Comparison of ENCODE assay signal across 26 mouse cellular contexts in genomic region chr14:51203115-51203514, GRCm38 (mm10). TPM values are rescaled to one million over a fixed set of nuclear protein-coding genes. Genes with fewer than 3 reads are reported as not detected.
DNase-seq lines count a peak whose midpoint lies in the region; TF ChIP-seq lines count a peak whose summit lies in the region.
"Had no signal": no experiment of that assay in that cellular context is flagged by ENCODE, and none has a peak within 500 bp of the region (broad histone marks: within the 10 kb centered on the region; RNA-seq: fewer than 3 reads in every experiment).

TSS of gene Ear14 (plus strand) at chr14:51203391.

- DNase-seq in gastrocnemius, adult 2 months = no peak
- DNase-seq in gastrocnemius, adult 18-20 months (ENCODE audit: low spot score) = no peak
- peak; percentile 13 to 78 for DNase-seq in layer of hippocampus, adult 18-20 months (ENCODE audit: low spot score in 2 of 2)
- peak; percentile 20 for DNase-seq in layer of hippocampus, adult 9-10 months (ENCODE audit: low spot score)
- DNase-seq in telencephalon, adult 2 months (ENCODE audit: low read depth, low spot score) = peak; percentile 6
- no peak for DNase-seq in thymus, adult 18-20 months
- DNase-seq in T-cell, adult 2 months (ENCODE audit: low spot score) = no peak
- DNase-seq: adrenal gland, adult 8-10 months; adrenal gland, postnatal 25 days; B cell, adult 2 months; cerebellum, adult 11 months; cerebellum, adult 2 months; cerebellum, adult 9-11 months; cerebellum, postnatal 36 days; embryo, embryonic 11 days; gastrocnemius, postnatal 14 days; heart, adult 11 months had no signal

- no peak within 1 kb of the TSS for H3K4me3 ChIP-seq in gastrocnemius, adult 2 months
- H3K4me3 ChIP-seq: forebrain, embryonic 10.5 days; forebrain, embryonic 13.5 days; hindbrain, embryonic 12.5 days; hindbrain, embryonic 15.5 days had no signal

- H3K27ac ChIP-seq in gastrocnemius, adult 2 months = peak within 1 kb of the TSS; percentile 66
- H3K27ac ChIP-seq: forebrain, embryonic 10.5 days; forebrain, embryonic 13.5 days; hindbrain, embryonic 12.5 days; hindbrain, embryonic 15.5 days had no signal

- intact Hi-C loops in gastrocnemius, adult 2 months (cut with DNase I) = no loop called here

- no peak for TF ChIP-seq CTCF in gastrocnemius, adult 2 months (IDR thresholded peaks at IDR 0.05)

RNA-seq across cellular contexts. Expression of gene Ear14, which starts in this region (rescaled TPM):
- not detected for total RNA-seq in gastrocnemius, adult 2 months (2021)
- total RNA-seq in gastrocnemius, adult 18-20 months (2021) = not detected
- not detected for total RNA-seq in layer of hippocampus, adult 18-20 months (2021)
- total RNA-seq: adrenal gland, adult 8-10 months; adrenal gland, postnatal 25 days; CH12.LX; gastrocnemius, postnatal 14 days; gastrocnemius, postnatal 4 days; heart, adult 8-10 months; heart, postnatal 25 days; hematopoietic stem cell, adult 5-6 weeks had no signal

Comparison
In these comparisons a context has a peak if more than half of its experiments do, and no peak if none do; other contexts are left out.
1. Peak in DNase-seq in layer of hippocampus, adult 18-20 months; RNA of the gene not detected or under 1 TPM.
2. DNase-seq: peak in layer of hippocampus, adult 9-10 months (single experiment) and telencephalon, adult 2 months (single experiment); none in gastrocnemius, adult 2 months (single experiment), gastrocnemius, adult 18-20 months (single experiment), thymus, adult 18-20 months (0 of 2) and T-cell, adult 2 months (single experiment).